Mouse (Mus musculus) CH12F3 (cell line): ENCODE data around the gene Ar.

ENCODE experiments used
- in situ Hi-C: fragments of 300-500 bp; cut with MboI; formaldehyde crosslinking; loops from 2 replicates; pipeline ENCODE4 v1.14.3; 2020; ENCODE audit warnings: low sequenced_read_pairs

Ar gene

DNA sequence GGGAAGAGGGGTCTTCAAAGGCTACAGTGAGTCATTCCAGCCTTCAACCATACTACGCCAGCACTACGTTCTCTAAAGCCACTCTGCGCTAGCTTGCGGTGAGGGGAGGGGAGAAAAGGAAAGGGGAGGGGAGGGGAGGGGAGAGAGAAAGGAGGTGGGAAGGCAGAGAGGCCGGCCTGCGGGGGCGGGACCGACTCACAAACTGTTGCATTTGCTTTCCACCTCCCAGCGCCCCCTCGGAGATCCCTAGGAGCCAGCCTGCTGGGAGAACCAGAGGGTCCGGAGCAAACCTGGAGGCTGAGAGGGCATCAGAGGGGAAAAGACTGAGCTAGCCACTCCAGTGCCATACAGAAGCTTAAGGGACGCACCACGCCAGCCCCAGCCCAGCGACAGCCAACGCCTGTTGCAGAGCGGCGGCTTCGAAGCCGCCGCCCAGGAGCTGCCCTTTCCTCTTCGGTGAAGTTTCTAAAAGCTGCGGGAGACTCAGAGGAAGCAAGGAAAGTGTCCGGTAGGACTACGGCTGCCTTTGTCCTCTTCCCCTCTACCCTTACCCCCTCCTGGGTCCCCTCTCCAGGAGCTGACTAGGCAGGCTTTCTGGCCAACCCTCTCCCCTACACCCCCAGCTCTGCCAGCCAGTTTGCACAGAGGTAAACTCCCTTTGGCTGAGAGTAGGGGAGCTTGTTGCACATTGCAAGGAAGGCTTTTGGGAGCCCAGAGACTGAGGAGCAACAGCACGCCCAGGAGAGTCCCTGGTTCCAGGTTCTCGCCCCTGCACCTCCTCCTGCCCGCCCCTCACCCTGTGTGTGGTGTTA is at the start of gene Ar:
TSS of gene Ar (plus strand) at position 239 of the 812 bp plus-strand sequence.
- in situ Hi-C loops: no loop called here

GRCm38 (mm10) chrX:98149724-98150392 is 1.3 kb downstream of the Ar start:
- in situ Hi-C loops: no loop called here

GRCm38 (mm10) chrX:98150393-98151119 is 2.0 kb downstream of the Ar start:
- in situ Hi-C loops: no loop called here

DNA sequence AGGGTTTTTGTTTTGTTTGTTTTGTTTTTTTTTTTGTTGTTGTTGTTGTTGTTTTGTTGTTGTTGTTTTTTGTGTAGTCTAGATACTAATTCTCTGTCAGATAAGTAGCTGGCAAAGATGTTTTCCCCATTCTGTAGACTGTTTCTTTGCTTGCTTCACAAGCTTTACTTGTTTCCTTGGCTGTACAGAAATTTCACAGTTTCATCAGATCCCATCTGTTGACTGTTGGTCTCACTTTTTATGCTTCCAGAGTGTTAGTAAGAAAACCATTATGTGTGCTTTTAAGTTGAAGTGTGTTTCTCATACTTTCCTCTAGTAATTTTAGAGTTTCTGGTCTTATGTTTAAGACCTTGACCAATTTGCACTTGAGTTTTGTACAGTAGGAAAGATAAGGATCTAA is 41.2 kb downstream of the Ar start:
- in situ Hi-C loops: no loop called here

DNA sequence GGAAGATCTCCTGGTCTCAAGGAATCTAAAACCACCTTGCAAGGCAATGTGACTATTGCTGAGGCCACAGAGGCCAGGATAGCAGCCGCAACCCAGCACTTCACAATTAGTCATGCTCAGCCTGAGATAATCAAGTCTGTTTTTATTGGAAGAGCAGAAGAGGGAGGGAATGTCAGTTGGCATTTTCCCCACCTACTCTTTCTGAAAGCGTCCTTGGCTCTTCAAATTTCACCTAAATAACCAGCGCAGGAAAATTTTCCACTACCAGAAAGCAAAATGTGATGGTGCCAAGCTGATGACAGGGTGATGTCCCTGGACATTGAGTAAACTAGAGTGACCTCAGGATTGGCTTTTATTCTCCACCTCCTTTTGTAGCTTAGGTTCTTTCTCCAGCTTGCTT is 57.2 kb downstream of the Ar start:
- in situ Hi-C loops: no loop called here

DNA sequence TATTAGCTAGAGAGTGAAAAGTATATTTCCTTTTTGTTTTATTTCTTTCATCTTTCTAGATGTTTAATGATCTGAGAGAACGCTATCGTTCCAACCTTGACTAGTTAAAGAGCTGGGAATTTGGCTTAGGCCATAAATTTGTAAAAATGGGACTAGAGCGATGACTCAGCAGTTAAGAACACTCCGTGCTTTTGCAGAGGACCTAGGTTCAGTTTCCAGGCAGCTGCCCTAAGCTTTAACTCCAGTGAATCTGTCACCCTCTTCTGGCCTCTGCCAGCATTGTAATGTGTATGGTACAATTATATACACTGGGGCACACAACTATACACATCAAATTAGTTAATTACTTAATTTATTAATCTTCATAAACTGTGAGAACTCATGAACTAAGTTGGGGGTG is 58.6 kb downstream of the Ar start:
- in situ Hi-C loops: no loop called here

DNA sequence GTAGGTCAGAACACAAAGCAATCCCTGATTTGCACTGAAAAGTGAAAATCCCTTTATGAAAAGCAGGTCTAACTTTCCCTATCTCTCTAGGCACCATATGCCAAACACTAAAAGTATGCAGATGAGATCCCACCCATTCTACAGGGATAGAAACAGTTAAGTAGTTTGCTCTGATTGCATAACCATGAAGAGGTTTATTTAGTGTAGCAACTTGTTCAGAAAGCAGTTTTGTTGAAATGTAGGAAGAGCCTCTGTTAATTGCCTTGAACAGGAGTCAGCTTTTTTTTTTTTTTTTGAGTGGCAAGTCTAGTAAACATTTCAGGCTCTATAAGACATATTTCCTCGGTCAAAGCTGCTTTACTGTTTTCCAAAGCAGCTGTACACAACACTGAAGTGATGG is 67.5 kb downstream of the Ar start:
- in situ Hi-C loops: no loop called here

GRCm38 (mm10) chrX:98239011-98239410 is 90.4 kb downstream of the Ar start:
- in situ Hi-C loops: no loop called here

- in situ Hi-C loops: no loop called here
Measured at GRCm38 (mm10) chrX:98245108-98245507, 96.5 kb downstream of the Ar start.

DNA sequence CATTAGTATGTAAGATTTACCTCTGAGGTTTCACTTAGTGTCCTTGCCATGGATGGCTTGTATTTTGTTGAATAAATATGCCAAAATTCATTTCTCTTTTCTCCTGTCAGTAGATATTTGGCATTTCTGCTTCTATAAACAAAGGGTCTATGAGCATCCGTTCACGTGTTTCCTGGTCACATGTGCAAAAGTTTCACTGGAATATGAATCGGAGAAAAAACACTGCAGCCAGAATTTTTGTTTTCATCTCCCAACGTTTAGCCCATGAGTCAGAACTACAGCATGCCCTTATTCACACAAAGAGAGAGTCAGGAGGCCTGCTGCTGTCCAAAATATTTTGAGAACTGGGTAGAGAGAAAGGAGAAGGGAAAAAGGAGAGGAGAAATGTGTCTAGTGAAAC is 99.8 kb downstream of the Ar start:
- in situ Hi-C loops: no loop called here

DNA sequence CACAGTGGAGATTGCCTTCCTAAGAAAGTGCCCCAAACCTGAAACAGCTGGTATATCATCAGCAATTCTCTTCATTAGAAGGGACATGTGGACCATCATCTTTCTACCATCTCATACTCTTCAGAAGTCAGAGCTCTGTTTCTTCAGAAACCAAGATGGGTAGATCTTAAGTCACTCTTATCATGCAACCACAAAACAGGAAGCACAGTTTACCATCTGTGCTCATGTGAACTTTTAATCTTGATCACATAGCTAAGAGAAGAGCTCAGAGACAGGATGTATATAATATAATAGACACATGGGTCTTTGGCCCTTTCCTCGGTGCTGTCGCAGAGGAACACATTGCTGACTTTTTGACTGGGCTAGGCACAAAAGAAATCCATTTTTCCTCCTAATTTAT is 111.1 kb downstream of the Ar start:
- in situ Hi-C loops: no loop called here

- in situ Hi-C loops: no loop called here
Measured at GRCm38 (mm10) chrX:98265755-98266154, 117.2 kb downstream of the Ar start.

DNA sequence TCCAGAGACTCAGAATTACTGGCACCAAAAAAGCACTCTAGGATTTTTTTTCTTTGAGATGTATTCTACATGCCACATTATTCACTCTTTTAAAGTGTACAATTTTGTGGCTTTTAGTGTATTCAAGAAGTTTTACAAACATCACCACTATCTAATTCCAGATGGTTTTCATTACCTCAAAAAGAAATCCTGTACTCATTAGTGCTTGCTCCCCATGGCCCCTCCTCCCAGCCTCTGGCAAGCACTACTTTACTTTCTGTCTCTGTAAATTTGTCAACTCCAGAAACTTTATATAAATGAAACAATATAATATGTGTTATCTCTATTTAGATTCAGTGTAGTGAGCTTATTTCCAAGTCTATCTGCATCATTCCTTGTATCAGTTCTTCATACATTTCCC is 122.8 kb downstream of the Ar start:
- in situ Hi-C loops: no loop called here

GRCm38 (mm10) chrX:98291763-98292162 is 143.2 kb downstream of the Ar start:
- in situ Hi-C loops: no loop called here

DNA sequence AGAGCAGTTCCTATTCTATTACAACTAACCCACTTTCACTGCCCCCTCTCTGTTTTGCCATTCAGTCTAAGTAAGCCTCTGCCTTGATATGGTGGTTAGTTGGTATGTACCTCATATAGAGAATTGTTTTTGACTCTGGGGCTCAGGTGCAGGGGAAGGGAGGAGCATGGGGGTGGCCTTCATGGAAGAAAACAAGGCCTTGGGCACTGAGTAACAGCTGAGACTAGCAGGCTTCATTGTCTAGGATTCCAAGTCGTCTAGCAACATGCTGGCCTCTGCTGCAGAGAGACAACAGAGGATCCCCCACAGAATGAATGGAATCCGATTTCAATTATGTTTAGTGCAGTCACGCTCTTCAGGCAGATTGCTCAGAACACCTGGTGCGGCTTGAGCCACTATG is 152.1 kb downstream of the Ar start:
- in situ Hi-C loops: no loop called here

GRCm38 (mm10) chrX:98301924-98302323 is 153.4 kb downstream of the Ar start:
- in situ Hi-C loops: no loop called here

- in situ Hi-C loops: no loop called here
Measured at GRCm38 (mm10) chrX:98315961-98316360, 167.4 kb downstream of the Ar start.

DNA sequence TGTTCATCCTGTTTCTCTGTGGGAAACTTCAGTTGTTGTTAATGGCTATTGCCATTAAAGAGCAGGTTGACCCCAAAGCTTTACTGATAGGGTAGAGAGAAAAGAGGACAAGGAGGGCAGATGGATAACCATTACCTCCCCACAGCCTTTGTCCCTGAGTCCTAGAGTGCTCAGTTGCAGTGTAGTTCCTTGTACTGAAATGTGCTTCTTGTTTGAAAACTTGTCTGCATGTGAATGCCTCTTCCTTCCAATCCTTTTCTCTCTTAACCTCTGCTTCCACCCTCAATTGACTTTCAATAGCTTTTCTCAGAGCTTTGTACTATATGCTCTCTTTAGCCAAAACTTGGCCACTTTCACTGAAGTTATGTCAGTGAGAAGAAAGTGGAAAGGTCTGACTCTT is 168.9 kb downstream of the Ar start:
- in situ Hi-C loops: no loop called here

DNA sequence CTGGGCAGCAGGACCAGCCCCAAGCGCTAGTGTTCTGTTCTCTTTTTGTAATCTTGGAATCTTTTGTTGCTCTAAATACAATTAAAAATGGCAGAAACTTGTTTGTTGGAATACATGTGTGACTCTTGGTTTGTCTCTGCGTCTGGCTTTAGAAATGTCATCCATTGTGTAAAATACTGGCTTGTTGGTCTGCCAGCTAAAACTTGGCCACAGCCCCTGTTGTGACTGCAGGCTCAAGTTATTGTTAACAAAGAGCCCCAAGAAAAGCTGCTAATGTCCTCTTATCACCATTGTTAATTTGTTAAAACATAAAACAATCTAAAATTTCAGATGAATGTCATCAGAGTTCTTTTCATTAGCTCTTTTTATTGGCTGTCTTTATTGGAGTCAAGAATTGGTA is 174.5 kb downstream of the Ar start:
- in situ Hi-C loops: no loop called here

DNA sequence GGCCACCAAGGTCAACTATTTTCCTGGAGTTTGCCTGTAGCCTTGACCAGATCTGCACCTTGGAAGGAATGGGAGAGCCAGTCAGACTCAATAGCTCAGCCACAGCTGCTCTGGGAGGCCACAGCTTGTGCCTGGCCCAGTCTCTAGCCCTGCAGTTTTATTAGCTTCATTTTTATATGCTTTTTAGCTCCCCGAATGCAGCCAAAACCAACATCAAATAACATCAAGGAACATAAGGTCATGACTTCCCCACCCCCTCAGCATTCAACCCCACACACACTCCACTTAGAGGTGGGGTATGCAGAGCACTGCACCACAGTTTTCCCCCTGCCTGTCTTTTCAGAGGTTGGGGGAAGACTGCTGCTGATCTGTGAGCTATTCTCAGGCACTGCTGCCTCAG is 198.9 kb downstream of the Ar start:
- in situ Hi-C loops: no loop called here

- in situ Hi-C loops: no loop called here
Measured at GRCm38 (mm10) chrX:98348036-98348435, 199.5 kb downstream of the Ar start.
